Mouse (Mus musculus): ENCODE data around the gene Aldh2. TPM values are rescaled to one million over a fixed set of nuclear protein-coding genes. Genes with fewer than 3 reads are reported as not detected.

Gene Aldh2
- 2.4 TPM for polyA plus RNA-seq (2017; shearing (Covaris generic))

DNA sequence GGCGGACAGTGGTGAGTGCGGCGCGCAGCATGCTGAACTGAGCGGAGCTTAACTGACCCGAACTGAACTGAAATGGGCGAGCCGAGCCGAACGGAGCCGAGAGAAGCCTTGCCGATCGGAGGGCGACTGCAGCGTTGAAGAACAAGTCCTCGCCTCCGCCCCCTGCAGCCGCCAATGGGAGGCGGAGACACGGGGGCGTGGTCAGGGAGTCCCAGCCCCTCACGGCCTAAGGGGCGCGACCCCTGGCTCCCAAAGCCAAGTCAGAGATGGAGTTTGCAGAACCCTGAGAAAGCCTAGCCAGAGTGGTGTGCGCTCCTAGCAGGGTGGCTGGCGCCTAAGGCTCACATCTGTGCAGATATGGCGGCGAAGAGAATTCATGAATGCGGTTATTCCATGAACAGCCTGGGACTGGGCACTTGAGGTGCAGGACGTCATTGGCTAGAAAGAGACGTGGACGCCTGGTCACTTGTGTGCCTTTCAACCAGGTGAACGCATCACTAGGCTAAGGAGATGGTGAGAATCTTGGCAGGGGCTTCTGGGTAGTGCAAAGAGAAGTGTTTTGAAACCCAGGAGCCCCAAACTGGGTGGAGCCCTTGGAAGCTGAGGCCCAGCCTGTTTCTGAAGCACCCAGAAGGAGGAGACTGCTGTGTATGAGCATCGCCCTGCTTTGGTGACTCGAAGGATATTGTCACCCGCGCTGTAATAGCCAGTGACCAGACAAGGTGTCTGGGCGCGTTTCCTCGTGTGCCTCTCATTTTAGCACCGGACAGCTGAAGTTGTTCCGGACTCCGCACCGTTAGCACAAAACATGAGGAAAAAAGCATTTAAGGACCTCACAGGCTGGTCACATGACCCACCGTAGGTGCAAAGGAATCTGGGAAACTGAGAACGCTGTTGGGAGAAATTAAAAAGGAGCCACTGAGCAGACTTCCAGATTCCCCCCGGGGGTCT is at the start of gene Aldh2:
Aldh2 (minus strand) TSS at position 374 of the 951 bp plus-strand sequence.

DNA sequence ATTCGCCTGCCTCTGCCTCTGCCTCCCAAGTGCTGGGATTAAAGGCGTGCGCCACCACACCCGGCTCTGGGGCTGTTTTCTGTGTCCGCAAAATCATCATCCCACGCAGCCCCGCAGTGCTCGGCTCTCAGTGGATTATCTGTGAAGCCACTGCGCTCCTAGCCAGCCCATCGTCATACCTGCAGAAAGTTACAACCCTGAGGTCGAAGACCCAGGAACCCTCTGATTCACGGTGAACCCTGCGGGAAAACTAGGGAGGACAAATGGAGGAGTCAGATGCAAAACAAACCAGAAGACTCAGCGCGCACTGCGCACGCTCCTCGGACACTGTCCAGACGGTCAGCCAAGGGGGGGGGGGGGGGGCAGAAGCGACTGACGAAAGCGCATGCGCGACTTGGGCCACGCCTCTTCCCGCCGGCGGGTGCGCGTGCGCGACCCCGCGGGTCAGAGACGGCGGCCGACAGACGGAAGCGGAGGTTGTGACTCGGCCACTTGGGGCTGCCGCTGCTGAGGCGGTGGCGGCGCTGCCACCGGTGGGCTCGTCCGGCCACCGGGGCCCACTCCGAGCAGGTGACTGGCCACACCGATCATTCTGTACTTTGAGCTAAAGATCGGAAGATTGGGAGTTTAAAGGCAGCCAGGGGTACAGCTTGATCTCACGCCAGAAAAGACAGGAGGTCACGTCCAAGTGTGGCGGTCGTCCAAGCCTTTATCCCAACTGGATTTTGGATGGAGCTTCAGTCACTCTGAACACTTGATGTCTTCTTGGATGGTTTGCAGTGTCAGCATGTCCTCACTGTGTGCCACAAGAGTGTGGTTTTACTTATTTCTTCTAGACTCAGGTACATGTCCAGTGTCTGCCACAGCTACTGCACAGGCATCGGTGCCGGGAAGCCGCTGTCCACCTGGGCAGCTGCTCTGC is 25.2 kb upstream of the Aldh2 start, which contains the start of gene Acad12:
Acad12 (minus strand) TSS at position 347 of the 922 bp plus-strand sequence.

DNA sequence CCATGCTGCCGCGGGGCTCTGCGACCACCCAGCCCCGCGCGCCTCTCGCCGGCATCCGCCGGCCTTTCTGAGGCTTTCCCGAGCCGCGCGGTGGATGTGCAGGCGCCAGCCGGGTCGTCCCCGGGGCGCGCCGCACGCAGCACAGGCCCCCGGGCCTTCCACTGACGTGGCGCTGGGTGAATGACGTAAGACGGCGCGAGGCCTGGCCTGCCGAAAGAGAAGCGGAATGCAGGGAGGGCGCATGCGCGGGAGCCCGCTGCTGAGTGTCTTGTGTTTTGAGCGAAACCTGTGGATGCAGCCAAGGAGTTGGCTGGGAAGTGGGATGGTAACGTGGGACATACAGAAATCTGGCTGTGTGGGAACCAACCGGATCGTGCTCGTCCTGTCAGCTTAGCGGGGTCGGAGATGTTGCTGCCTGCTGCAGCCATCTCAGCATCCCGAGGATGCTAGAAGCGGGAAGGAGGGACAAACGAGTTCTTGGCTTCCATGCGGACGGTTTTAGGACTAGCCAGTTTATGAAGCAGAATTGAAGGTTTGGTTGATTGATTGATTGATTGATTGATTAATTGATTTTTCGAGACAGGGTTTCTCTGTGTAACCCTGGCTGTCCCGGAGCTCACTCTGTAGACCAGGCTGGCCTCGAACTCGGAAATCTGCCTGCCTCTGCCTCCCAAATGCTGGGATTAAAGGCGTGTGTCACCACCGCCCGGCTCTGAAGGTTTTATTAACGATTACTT is 47.7 kb downstream of the Aldh2 start, which contains the start of gene Mapkapk5:
Mapkapk5 (minus strand) TSS at position 113 of the 737 bp plus-strand sequence.

GRCm38 (mm10) chr5:121544910-121545792 is 48.5 kb downstream of the Aldh2 start, which contains the start of the genes Adam1a and Gm42878:
TSS of gene Adam1a (minus strand) at chr5:121545482.
TSS of gene Gm42878 (minus strand) at chr5:121545482.

Other genes starting within 250 kb of the Aldh2 start
- gene Trafd1, start 208.2 kb downstream of the Aldh2 start, polyA plus RNA-seq (2017; shearing (Covaris generic)): 70.0 TPM
- 31.0 TPM for gene Naa25, start 195.9 kb downstream of the Aldh2 start, polyA plus RNA-seq (2017; shearing (Covaris generic))
- gene Tmem116, start 141.9 kb downstream of the Aldh2 start, polyA plus RNA-seq (2017; shearing (Covaris generic)): 1.2 TPM
- gene Erp29, start 141.3 kb downstream of the Aldh2 start, polyA plus RNA-seq (2017; shearing (Covaris generic)): 36.9 TPM
- not detected for gene Adam1b, start 90.4 kb downstream of the Aldh2 start, polyA plus RNA-seq (2017; shearing (Covaris generic))
- 0.45 TPM for gene Adam1a, start 48.3 kb downstream of the Aldh2 start, polyA plus RNA-seq (2017; shearing (Covaris generic))
- gene Gm42878, start 48.3 kb downstream of the Aldh2 start, polyA plus RNA-seq (2017; shearing (Covaris generic)): not detected
- 64.0 TPM for gene Mapkapk5, start 47.9 kb downstream of the Aldh2 start, polyA plus RNA-seq (2017; shearing (Covaris generic))
- gene Acad12, start 25.1 kb upstream of the Aldh2 start, polyA plus RNA-seq (2017; shearing (Covaris generic)): 1.7 TPM
- 4.2 TPM for gene Acad10, start 66.7 kb upstream of the Aldh2 start, polyA plus RNA-seq (2017; shearing (Covaris generic))
- gene Brap, start 66.7 kb upstream of the Aldh2 start, polyA plus RNA-seq (2017; shearing (Covaris generic)): 100.0 TPM
- 37.4 TPM for gene Atxn2, start 117.5 kb upstream of the Aldh2 start, polyA plus RNA-seq (2017; shearing (Covaris generic))
- gene Sh2b3, start 243.8 kb upstream of the Aldh2 start, polyA plus RNA-seq (2017; shearing (Covaris generic)): 46.8 TPM